Mouse (Mus musculus) retina, postnatal 1 day (tissue): ENCODE results near the gene Irf2bp2.
"Not testable (repeated sequence)": the region's sequence is repeated elsewhere in the genome, so short reads cannot be mapped to it uniquely, and the experiment has no call there.

Experiments used
- DNase-seq: peaks from one replicate; pipeline ENCODE4 v3.0.0-alpha.2; 2012

The Irf2bp2 gene

DNA sequence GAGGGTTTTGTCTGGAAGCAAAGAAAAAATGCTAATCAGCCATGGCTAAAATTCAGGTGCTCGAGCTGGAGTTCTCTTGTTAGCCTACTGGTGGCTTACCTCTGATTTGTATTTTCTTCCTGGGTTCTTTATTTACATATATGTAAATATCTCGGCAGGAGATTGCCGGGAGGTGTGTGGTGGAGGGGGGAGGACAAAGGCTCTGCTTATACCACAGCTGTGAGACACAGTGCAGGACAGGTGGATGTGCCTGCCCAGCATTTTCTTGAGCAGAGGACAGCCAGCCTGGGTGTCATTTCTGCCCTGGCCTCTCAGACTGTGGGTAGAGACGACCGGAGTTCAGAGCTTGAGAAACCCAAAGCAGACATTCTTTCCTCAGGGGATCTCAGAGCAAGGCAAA, 7.5 kb upstream of the Irf2bp2 start:
- no peak for DNase-seq

DNA sequence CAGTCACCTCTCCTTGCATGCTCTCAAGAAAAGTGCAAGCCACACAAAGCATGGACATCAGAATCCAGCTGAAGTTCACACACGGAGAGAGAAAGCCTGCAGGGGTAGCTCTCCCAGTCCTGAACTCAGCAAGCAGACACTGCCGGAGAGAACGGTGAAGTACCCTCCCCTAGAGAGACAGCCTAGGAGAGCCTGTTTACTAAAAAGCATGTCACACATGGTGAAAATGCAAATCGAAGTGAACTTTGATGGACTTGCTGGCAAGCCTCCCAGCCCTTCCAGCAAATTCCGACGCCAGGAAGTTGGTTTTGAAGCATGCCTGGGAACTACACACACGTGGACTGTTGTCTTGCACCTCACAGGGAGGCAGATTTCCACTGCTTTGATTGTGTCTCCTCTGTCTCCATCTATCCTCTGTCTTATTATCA, 7.0 kb upstream of the Irf2bp2 start:
- DNase-seq, result peak; percentile 54

DNA sequence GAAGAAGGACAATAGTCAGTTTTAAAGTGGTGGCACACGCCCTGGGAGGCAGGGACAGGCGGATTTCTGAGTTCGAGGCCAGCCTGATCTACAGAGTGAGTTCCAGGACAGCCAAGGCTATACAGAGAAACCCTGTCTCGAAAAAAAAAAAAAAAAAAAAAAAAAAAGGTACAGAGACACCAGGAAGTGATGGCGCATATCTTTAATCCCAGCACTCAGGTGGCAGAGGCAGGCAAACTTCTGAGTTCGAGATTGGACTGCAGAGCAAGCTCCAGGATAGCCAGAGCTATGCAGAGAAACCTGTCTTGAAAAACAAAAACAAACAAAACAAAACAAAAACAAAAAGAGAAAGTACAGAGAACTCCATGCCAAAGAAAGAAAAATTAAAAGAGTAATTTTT, 6.6 kb upstream of the Irf2bp2 start:
- DNase-seq, result not testable (repeated sequence)

DNA sequence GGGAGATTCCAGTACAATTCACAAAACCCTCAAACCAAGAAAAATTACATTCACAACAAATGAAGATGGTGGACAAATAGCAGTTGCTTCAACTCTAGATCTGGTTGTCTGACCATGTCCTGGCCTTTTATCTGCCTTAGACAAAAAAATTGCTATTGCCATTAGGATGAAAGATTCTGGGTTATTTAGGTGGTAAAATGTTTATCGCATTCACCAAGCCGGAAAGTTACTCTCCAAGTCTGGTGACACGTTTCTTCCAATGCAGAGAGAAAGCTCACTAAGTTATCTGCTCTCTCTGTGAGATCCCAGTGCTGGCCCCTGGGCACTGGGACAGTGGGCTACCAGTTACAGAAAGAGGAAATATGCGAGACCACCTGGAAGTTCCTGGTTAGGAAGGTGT, 5.5 kb upstream of the Irf2bp2 start:
- DNase-seq, result no peak

DNA sequence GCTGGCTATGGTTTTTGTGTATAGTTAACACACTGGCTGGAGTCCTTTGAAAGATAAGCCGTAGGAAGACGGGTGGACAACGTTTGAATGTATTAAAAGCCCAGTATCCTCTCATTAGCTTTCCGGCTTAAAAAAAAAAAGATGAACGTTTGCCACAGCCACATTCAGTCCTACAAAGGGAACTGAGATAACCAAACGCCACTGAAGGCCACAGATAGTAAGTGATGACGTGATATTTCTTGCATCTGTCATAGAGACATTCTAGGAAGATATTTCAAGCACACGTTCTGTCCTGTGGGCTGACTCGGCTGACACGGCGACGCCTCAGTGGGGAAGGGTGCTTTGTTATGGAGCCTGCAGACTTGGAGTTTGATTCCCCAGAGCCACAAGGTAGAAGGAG, 4.4 kb upstream of the Irf2bp2 start:
- DNase-seq, result no peak

DNA sequence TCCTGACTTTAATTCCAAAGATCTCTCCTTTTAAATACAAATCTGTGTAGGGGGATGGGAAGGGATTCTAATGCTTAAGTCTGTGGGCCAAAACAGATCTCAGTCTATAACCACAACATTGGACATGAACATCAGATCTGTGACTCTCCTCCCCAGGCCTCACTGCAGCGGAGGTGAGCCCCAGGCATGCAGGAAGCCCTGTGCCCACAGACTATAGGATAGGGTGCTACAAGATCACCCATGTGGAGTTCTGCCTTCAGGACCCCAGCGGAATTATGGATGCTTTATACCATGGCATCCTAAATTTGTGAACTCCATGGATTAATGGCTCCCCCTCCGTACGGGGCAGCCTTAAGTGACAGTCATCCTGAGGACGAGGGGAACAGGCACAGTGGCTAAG, 2.9 kb upstream of the Irf2bp2 start:
- DNase-seq, result no peak

DNA sequence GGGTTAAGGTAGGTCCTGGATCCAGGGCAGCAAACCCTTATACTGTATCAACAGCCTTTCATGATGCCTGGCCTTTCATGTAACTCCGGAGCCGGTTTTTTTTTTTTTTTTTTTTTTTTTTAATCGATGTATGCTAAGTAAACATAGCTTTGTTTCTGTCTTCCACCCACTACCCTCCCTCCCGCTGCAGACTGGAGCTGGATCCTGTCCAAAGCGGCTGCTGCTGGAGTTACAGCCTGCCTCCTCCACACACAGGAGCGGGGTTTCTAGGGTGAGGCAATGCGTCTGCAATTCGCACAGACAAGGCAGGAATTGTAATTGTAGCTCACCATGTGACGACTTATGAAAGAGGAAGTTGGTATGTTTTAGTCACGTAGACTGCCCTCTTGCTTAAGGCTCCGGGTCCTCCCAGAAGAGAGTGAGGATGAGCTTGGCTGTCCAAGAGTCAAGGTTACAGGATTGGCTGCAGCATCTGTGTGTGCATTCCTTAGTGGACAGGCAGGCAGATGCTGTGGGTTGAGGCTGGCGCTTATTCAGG, 2.4 kb upstream of the Irf2bp2 start:
- DNase-seq, result peak; percentile 92

DNA sequence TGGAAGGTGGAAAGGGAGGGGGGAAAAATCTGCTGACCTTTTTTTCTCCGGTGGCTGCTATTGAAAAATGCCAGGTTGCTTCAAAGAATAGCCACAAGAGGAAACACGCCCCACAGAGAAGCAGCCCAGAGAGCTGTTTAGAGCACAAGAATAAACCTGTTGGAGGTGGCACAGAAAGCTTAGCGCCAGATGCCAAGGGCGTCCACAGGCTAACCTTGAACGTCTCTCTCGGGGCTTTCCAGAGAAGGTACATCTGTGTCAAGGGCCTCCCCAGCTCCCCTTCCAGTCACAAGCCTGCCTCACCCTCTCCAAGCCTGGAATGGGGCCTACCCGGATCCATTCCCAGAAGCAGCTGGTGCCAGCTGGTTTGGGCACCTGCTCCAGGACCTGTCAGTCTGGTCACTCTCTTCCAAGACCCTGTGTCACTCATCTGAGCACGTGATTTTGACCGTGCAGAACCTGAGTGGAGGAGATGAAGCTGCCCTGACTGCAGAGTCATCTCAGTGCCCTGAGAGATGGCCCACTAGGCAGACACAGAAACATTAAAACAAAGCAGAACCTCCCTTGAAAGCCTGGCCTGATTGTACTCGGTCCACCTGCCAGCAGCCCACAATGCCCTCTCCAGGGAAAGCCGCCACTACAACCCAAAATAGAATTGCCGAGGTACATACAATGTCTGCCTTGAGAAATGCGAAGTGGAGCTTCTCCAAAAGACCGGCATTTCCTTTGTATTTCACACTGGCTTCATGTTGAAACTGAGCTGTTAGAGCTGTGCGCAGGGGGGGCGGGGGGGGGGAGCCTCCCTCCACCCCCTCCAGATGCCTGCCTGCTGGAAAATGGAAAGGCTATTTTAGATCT, 1.6 kb upstream of the Irf2bp2 start:
- peak; percentile 85 for DNase-seq

DNA sequence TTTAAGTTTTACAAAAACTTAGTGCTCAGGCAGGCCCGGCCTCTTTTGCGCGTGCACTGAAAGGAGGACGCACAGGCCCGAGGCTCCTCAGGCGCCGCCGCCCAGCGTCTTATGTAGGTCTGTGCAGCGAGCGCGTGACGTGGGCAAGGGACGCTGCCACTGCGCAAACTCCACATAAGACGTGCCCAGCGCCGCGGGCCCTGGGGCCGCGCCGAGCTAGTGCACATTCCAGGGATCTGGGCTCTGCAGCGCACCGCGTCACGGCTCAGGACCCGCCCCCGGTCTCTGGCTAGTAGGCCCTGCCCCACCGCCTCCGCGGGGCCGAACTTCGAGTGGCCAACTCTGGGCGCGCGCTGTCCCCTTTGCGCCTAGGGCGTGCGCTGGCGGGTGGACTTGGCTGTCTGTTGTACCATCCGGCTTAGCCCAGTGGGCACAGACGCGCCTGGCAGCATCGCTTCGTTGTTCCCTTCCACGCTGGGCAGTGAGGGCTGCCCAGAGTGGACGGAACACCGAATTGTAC, 755 bp upstream of the Irf2bp2 start:
- peak; percentile 100 for DNase-seq

DNA sequence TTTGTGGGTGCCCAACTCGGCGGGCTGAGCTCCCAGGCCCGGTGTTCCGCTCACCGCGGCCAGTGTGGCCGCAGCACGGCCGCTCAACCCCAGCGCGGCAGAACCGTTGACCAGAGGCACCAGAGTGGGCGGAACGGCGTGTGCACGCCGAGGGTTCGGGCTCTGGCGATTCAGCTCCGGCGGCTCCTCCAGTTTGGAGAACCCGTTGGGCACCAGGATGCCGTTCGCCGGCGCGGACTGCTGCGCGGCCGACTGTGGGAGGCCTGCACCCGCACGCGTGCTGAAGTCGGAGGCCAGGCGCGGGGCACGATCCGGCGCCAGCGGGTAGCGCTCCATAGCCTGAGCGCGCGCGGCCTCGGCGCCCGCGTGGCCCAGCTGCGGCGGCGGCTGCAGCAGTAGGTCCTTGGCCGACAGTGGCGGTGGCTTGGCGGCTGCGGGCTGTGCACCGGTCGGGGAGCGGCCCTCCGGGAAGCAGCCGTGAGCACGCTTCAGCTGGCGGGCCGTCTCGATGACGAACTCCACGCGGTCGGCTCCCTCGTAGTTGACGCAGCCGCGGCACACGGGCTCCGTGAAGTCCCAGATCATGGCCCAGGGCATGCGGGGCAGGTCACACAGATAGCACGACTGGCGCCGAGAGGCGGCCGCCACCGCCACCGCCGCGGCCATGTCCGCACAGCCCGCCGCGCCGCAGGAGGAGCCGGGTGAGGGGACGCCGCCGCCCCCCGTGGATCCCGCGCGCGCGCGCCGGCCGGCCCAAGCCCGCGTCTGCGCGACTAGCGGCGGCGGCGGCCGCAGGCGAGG, 815 bp downstream of the Irf2bp2 start:
- peak; percentile 74 for DNase-seq

DNA sequence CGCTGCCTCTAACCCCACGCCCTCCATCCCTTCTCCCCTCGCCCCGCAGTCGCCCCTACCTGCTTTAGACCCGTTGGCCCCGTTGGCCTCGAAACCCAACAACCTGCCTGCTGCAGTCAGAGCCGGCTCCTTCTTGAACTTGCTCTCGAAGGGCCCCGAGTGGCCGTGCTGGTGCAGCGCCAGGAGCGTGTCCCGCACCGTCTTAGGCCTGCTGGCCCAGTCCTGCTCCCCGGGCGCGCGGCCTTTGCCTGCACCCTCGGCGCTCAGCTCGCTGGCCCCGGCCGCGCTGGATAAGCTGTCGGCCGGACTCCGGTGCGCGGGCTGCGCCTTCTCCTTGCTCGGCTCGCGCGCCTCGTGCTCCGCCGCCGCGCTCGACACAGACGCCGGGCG, 1.4 kb downstream of the Irf2bp2 start:
- peak; percentile 46 for DNase-seq

DNA sequence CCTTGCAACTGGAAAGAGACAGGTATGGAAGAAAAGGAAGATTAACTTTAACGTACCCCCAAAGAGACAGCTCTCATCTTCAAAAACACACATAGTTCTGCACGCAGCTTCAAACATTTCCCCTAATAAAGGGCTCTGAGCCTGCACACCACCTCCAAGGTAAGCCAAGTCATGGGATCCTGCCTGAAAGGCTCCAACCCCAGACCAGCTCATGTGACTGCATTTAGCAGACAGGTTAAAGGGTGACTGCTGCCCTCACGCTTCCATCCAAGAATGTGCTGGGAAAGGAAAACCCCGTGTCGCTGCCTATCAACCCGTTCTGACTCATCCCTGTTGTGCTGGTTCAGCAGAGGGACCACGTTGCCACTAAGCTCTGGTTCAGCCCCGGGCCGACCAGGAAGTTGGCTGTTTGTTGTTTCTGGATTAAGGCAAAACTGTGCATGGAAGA, 1.9 kb downstream of the Irf2bp2 start:
- peak; percentile 57 for DNase-seq

DNA sequence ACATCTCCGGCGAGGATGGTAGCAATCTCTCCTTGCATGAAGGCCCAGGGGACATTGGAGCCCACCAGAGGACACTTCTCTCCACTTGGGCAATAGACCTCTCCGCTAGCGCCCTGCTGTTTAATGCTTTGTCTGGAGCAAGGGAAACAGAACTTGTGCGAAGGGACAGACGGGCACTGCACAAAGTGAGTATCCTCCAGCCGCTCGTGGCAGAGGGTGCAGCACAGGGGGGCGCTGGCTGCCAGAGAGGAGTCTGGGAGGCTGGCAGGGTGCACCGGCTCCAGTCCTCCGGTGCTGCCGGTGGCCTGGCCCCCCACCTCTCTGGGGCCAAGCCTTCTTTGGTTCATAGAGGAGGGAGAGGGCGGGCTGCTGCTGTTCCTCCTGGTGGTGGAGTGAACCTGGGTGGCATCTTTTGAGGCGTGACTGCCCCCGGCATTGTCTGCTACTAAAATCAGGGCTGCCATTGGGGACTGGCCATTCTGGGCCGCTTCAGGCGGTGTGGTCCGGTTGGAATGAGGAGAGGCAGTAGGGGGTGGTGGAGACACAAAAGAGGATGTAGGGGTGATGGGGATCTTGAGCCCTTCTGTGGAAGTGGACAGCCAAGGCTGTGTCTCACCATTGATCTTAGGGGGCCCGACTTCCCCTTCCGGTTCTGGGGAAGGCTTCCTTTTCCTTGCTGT, 2.5 kb downstream of the Irf2bp2 start:
- DNase-seq, result peak; percentile 60

DNA sequence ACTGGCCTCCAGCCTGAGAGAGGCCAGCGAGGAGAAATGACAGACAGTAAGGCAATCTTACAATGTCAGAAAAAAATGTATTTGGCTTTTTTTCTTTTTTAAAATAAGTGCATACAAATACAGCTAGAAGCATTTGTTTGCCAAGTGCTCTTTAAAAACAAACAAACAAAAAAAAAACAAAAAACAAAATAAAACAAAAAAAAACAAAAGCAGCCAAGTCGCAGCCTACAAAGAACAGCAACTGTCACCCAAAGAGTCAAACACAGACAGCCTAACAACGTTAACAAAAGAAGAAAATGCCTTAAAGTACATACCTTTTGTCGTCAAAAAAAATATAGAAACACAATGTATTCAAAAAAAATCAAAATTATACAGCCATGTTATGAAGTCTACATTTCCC, 3.2 kb downstream of the Irf2bp2 start:
- no peak for DNase-seq

DNA sequence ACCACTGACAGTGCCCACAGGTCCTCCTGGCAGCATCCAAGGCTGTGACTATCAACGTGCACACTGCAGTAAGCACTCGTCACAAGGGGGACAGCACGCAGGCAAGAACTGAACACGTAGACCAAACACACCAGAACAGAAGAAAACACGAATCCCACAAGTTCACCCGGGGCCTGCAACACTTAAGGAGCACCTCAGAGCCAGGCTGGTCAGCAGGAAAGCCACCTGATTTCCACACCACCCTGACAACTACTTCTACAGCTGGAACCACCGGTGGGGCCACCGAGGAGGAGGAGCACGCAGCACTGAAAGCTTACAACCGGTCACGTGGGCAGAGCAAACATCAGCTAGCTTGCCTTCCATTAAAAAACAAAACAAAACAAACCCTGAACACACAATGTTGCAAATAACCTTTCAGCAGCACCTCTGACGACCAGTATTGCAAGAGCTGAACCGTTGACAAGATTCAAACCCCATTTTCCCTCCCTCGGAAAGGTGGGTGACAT, 3.7 kb downstream of the Irf2bp2 start:
- peak; percentile 56 for DNase-seq

DNA sequence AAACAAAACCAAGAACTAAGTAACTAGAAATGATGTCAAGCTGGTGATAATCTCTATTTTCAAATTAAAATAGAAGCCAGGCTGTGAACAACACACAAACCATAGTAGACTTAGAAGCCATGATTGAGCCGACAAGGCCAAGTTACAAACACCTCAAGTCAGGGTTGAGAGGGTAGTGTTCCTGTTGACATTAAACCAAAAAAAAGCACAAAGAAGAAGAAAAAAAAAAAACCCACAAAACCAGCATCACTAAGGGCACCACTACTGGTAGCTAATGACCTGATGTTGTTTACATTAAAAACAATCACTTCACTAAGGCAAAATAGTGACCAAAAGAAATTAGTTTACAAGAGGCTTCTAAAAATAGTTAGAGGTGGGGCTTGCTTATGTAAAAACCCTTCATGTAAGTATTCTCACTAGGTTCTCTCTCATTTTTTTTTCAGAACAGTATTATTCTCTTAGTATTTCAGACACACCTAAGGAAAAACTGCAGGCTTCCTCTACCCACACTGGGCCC, 4.2 kb downstream of the Irf2bp2 start:
- no peak for DNase-seq

DNA sequence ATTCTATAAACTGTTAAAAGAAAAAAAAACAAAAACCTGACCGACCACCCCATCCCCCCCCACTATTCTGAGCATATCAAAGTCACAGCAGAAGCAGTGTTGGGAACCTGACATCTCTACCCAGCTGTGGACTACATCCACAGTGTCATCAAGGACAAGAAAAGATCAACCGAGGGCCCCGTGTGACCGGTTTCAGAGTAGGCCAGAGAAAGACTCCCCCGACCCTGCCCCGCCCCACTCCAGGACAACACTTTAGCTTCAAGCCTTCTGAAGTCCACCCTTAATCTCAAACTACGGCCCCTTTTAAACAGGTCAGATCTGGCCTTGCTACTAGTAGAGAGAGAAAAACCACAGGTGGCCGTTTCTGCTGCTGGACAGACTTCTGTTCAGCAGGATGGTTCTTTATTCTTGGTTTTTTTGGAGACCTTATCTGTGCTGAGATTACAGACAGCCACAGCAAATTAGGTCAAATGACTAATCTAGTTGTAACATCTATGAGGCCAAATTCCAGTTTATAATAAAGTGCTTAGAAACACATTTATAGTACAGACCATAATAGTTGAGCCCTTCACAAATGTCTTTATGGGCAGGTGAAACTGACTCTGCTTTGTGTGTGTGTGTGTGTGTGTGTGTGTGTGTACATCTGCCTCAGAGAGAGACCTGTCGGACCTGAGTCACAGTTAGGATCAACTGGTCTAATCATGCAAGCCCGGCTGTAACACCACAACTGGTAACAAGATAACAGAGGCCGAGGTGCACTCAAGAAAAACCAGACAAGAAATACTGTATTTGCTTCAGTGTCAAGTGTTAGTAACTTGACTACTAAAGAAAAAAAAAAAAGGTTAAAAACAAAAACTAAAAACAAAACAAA, 4.9 kb downstream of the Irf2bp2 start:
- no peak for DNase-seq

DNA sequence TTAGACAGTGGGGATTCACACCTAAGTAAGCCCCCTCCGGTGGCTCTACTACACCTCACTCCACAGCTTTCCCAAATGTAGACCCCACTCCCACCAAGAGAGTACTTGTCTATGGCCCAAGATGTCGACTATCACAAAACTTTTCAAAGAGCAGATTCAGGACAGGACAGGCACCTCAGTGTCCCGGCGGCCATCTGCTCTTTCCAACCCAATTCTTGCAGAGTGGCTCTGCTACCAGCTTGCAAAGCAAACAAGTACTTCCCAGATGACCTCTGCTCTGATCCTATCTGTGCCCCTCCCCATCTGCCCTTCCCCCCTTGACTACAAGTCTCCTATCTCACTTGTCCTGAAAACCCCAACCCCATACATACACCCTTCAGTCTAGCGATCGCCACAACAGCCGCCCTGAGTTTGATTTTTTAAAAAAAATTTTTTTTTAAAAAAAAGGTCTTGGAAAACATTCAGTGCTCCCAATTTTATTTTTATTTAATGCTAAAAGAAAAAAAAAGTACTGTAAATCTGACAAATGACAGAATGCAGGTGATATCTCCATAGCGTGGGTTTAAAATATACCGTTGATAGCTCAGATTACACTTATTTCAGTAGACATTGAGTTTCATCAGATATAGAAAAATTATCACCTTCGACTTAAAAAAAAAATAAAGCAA, 5.8 kb downstream of the Irf2bp2 start:
- DNase-seq, result no peak

DNA sequence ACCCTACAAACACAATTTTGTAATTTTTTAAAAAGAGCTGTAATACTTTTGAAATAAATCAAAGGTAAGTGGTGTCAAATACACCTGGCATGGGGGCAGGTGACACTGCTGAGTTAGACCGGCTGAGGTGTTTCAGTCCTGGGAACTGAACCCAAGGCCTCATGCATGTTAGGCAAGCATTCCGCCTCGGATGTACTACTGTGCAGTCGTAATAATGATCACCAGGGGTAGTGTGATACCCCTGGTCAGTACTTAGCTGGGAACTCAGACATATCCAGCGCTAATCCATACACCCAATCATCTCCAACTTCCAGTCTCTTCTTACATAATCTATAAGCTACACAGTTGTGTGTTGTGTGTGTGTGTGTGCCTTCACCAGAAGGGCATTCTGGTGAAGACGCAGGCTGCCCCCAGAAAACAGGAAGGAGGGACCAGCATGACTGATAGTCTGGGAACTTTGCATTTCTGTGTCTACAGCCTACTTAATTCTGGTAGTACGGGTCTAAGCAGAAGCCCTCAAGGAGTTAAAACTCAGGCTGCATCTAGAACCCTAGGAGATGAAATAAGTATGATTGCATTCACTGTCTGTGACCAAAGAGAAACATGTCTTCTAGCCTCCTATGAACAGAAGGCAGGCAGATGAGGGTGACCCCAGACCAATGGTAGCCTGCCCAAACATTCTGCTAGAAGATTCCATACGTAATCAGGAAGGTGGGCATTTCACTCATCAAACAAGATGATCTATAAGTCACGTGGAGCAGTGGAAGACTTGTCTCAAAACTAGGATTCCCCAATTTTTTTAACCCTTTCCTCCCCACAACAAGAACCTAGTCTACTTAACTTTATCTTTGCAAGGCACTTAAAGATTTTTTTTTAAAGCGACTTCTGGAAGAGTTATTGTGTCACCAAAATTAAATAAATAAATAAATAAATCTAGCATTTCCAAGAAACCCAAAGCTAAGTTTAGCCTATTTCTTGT, 6.9 kb downstream of the Irf2bp2 start:
- DNase-seq, result no peak

DNA sequence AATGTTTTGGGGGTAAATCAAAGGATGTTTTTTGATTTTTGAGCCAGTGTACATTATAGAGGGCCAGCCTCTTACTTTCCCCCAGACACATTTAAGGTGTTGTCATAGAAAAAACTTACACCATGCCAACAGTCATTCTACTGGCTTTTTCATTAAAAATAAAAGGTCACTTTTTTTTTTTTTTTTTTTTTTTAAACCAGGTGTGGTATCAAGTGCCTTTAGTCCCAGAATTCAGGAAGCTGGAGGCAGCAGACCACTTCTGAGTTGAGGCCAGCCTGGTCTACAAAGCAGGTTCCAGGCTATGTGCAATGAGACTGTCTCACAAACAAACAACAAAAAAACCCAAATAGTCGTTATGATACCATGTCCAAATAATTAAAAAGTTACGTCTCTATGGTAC, 7.7 kb downstream of the Irf2bp2 start:
- no peak for DNase-seq
